Mouse (Mus musculus): Measurements from ENCODE around the gene Knstrn. TPM values are rescaled to one million over a fixed set of nuclear protein-coding genes. Genes with fewer than 3 reads are reported as not detected.

Gene Knstrn
- total RNA-seq, 1 experiment = 36.5 TPM

GRCm38 (mm10) chr2:118781115-118781514, 32.7 kb upstream of the Knstrn start:
- Histone ChIP-seq H3K4me1 (ENCODE audit: control insufficient read depth in 2 of 2, insufficient read depth in 2 of 2, low read length in 2 of 2, poor library complexity in 1 of 2) (no peaks in the 10 kb centered on the region), H3K27ac (ENCODE audit: insufficient read depth, low read depth, low read length, poor library complexity, severe bottlenecking) (no peak overlapping the region), H3K9ac (ENCODE audit: insufficient read depth, low read depth, low read length, poor library complexity, severe bottlenecking) (no peak overlapping the region), H3K4me3 (ENCODE audit: insufficient read depth in 1 of 2, low read depth in 1 of 2, low read length in 2 of 2, poor library complexity in 1 of 2, severe bottlenecking in 1 of 2) (no peak overlapping the region), H3K36me3 (ENCODE audit: control insufficient read depth, insufficient read depth, low read length, poor library complexity, severe bottlenecking) (no peaks in the 10 kb centered on the region), H3K9me3 (ENCODE audit: control insufficient read depth, insufficient read depth, low read depth, low read length) (no peaks in the 10 kb centered on the region)
- DNase-seq (ENCODE audit: low read depth, low spot score) = no peak
- in situ Hi-C loops (cut with MboI; ENCODE audit: low sequenced_read_pairs in 2 of 2, unreplicated experiment in 2 of 2) = no loop called here
- no peak for TF ChIP-seq ZNF384 (IDR thresholded peaks at IDR 0.05; ENCODE audit: low read depth, low read length)

DNA sequence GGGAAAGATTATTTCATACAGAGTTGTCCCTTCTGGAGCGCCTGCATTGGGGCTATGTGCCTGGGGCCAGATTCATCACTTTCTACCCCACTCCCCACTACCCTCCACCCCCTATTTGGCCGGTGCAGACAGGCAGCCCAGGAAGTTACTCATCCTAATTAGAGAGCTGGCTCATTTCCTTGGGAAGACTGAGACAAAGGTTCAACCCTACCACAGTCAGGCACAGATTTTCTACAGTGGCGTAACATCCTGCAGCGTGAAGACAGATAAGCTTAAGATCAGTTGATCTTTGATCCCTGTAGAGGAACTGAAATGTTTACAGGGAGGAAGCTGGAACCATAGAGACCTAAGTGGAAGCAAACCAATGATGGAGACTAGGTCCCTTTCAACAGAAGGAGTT, 31.5 kb upstream of the Knstrn start:
- no peak overlapping the region for H3K9ac ChIP-seq (ENCODE audit: insufficient read depth, low read depth, low read length, poor library complexity, severe bottlenecking)
- H3K36me3 ChIP-seq (ENCODE audit: control insufficient read depth, insufficient read depth, low read length, poor library complexity, severe bottlenecking) = no peaks in the 10 kb centered on the region
- in situ Hi-C loops (cut with MboI; ENCODE audit: low sequenced_read_pairs in 2 of 2, unreplicated experiment in 2 of 2) = no loop called here
- H3K4me3 ChIP-seq (ENCODE audit: insufficient read depth in 1 of 2, low read depth in 1 of 2, low read length in 2 of 2, poor library complexity in 1 of 2, severe bottlenecking in 1 of 2) = no peak overlapping the region
- TF ChIP-seq ZNF384 (IDR thresholded peaks at IDR 0.05; ENCODE audit: low read depth, low read length) = no peak
- TF ChIP-seq CHD2 (IDR thresholded peaks at IDR 0.05; ENCODE audit: low read depth, low read length) = no peak
- no peak for TF ChIP-seq HCFC1 (IDR thresholded peaks at IDR 0.05; ENCODE audit: borderline replicate concordance, insufficient read depth, low read length)
- TF ChIP-seq MAFK (IDR thresholded peaks at IDR 0.05; ENCODE audit: insufficient read depth, low read depth, low read length) = no peak
- TF ChIP-seq ZC3H11A (IDR thresholded peaks at IDR 0.05; ENCODE audit: borderline replicate concordance, low read depth, low read length) = no peak
- no peaks in the 10 kb centered on the region for H3K9me3 ChIP-seq (ENCODE audit: control insufficient read depth, insufficient read depth, low read depth, low read length)
- no peaks in the 10 kb centered on the region for H3K4me1 ChIP-seq (ENCODE audit: control insufficient read depth in 2 of 2, insufficient read depth in 2 of 2, low read length in 2 of 2, poor library complexity in 1 of 2)
- H3K27ac ChIP-seq (ENCODE audit: insufficient read depth, low read depth, low read length, poor library complexity, severe bottlenecking) = no peak overlapping the region
- DNase-seq (ENCODE audit: low read depth, low spot score) = no peak

DNA sequence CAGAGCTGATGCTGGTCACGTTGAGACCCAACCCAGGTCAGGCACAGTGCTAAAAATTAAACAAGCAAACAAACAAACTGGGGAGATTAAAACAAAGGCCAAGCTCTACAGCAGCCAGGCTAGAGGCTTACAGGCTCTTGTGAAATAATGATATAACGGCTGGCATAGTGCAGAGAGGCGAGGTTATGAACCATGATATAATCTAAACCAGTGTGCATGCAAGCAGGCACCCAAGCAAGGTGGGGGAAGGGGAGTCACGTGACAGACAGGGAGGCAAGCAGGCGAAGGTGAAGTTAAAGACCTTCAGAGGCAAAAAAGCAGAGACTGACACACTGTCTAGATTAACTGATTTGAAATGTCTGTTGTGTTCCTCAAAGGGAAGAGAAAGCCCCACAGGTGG, 30.7 kb upstream of the Knstrn start:
- no peak overlapping the region for H3K9ac ChIP-seq (ENCODE audit: insufficient read depth, low read depth, low read length, poor library complexity, severe bottlenecking)
- no peak overlapping the region for H3K4me3 ChIP-seq (ENCODE audit: insufficient read depth in 1 of 2, low read depth in 1 of 2, low read length in 2 of 2, poor library complexity in 1 of 2, severe bottlenecking in 1 of 2)
- TF ChIP-seq CHD2 (IDR thresholded peaks at IDR 0.05; ENCODE audit: low read depth, low read length) = no peak
- no peak for TF ChIP-seq MAFK (IDR thresholded peaks at IDR 0.05; ENCODE audit: insufficient read depth, low read depth, low read length)
- no peak for TF ChIP-seq ZNF384 (IDR thresholded peaks at IDR 0.05; ENCODE audit: low read depth, low read length)
- TF ChIP-seq HCFC1 (IDR thresholded peaks at IDR 0.05; ENCODE audit: borderline replicate concordance, insufficient read depth, low read length) = no peak
- TF ChIP-seq ZC3H11A (IDR thresholded peaks at IDR 0.05; ENCODE audit: borderline replicate concordance, low read depth, low read length) = no peak
- DNase-seq (ENCODE audit: low read depth, low spot score) = no peak
- H3K27ac ChIP-seq (ENCODE audit: insufficient read depth, low read depth, low read length, poor library complexity, severe bottlenecking) = no peak overlapping the region
- H3K9me3 ChIP-seq (ENCODE audit: control insufficient read depth, insufficient read depth, low read depth, low read length) = no peaks in the 10 kb centered on the region
- H3K4me1 ChIP-seq (ENCODE audit: control insufficient read depth in 2 of 2, insufficient read depth in 2 of 2, low read length in 2 of 2, poor library complexity in 1 of 2) = no peaks in the 10 kb centered on the region
- H3K36me3 ChIP-seq (ENCODE audit: control insufficient read depth, insufficient read depth, low read length, poor library complexity, severe bottlenecking) = no peaks in the 10 kb centered on the region
- in situ Hi-C loops (cut with MboI; ENCODE audit: low sequenced_read_pairs in 2 of 2, unreplicated experiment in 2 of 2) = no loop called here

DNA sequence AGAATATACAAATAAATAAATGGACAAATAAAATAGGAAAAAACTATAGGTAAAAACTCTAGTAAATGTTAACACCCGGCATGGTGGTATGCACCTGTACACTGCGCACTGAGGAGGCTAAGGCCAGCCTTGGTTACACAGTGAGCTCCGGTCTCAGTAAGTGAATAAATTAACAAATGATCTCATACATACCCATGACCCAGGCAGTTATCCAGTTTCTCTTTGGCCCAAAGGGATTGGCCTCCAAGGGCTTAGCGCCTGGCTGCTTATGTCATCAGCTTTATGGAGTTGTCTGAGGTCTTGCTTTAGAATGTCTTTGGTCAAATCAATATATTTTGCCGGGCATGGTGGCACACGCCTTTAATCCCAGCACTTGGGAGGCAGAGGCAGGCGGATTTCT, 30.1 kb upstream of the Knstrn start:
- Histone ChIP-seq H3K27ac (ENCODE audit: insufficient read depth, low read depth, low read length, poor library complexity, severe bottlenecking) (no peak overlapping the region), H3K9me3 (ENCODE audit: control insufficient read depth, insufficient read depth, low read depth, low read length) (no peaks in the 10 kb centered on the region), H3K4me1 (ENCODE audit: control insufficient read depth in 2 of 2, insufficient read depth in 2 of 2, low read length in 2 of 2, poor library complexity in 1 of 2) (no peaks in the 10 kb centered on the region), H3K36me3 (ENCODE audit: control insufficient read depth, insufficient read depth, low read length, poor library complexity, severe bottlenecking) (no peaks in the 10 kb centered on the region), H3K9ac (ENCODE audit: insufficient read depth, low read depth, low read length, poor library complexity, severe bottlenecking) (no peak overlapping the region), H3K4me3 (ENCODE audit: insufficient read depth in 1 of 2, low read depth in 1 of 2, low read length in 2 of 2, poor library complexity in 1 of 2, severe bottlenecking in 1 of 2) (no peak overlapping the region)
- no peak for TF ChIP-seq MAFK (IDR thresholded peaks at IDR 0.05; ENCODE audit: insufficient read depth, low read depth, low read length)
- TF ChIP-seq ZNF384 (IDR thresholded peaks at IDR 0.05; ENCODE audit: low read depth, low read length) = no peak
- no peak for TF ChIP-seq HCFC1 (IDR thresholded peaks at IDR 0.05; ENCODE audit: borderline replicate concordance, insufficient read depth, low read length)
- TF ChIP-seq CHD2 (IDR thresholded peaks at IDR 0.05; ENCODE audit: low read depth, low read length) = no peak
- TF ChIP-seq ZC3H11A (IDR thresholded peaks at IDR 0.05; ENCODE audit: borderline replicate concordance, low read depth, low read length) = no peak
- in situ Hi-C loops (cut with MboI; ENCODE audit: low sequenced_read_pairs in 2 of 2, unreplicated experiment in 2 of 2) = no loop called here
- no peak for DNase-seq (ENCODE audit: low read depth, low spot score)

- TF ChIP-seq ZC3H11A (IDR thresholded peaks at IDR 0.05; ENCODE audit: borderline replicate concordance, low read depth, low read length) = no peak
- no peak for TF ChIP-seq ZNF384 (IDR thresholded peaks at IDR 0.05; ENCODE audit: low read depth, low read length)
- TF ChIP-seq CHD2 (IDR thresholded peaks at IDR 0.05; ENCODE audit: low read depth, low read length) = no peak
- no peak for TF ChIP-seq HCFC1 (IDR thresholded peaks at IDR 0.05; ENCODE audit: borderline replicate concordance, insufficient read depth, low read length)
- no peak for TF ChIP-seq MAFK (IDR thresholded peaks at IDR 0.05; ENCODE audit: insufficient read depth, low read depth, low read length)
- H3K27ac ChIP-seq (ENCODE audit: insufficient read depth, low read depth, low read length, poor library complexity, severe bottlenecking) = no peak overlapping the region
- in situ Hi-C loops (cut with MboI; ENCODE audit: low sequenced_read_pairs in 2 of 2, unreplicated experiment in 2 of 2) = no loop called here
- peaks cover 0 to 8% of the 10 kb centered on the region in 2 experiments; a peak in 1 of 4 replicates for H3K4me1 ChIP-seq (ENCODE audit: control insufficient read depth in 2 of 2, insufficient read depth in 2 of 2, low read length in 2 of 2, poor library complexity in 1 of 2)
- H3K9me3 ChIP-seq (ENCODE audit: control insufficient read depth, insufficient read depth, low read depth, low read length) = no peaks in the 10 kb centered on the region
- no peaks in the 10 kb centered on the region for H3K36me3 ChIP-seq (ENCODE audit: control insufficient read depth, insufficient read depth, low read length, poor library complexity, severe bottlenecking)
- no peak for DNase-seq (ENCODE audit: low read depth, low spot score)
- H3K9ac ChIP-seq (ENCODE audit: insufficient read depth, low read depth, low read length, poor library complexity, severe bottlenecking) = no peak overlapping the region
- no peak overlapping the region for H3K4me3 ChIP-seq (ENCODE audit: insufficient read depth in 1 of 2, low read depth in 1 of 2, low read length in 2 of 2, poor library complexity in 1 of 2, severe bottlenecking in 1 of 2)
Observed at GRCm38 (mm10) chr2:118786525-118786924, 27.3 kb upstream of the Knstrn start.

Measured in ES-E14 (cell line).